Mouse (Mus musculus): Measurements from ENCODE around the gene Dmrta1.

- no peak for TF ChIP-seq GATA1 (IDR thresholded peaks at IDR 0.05; ENCODE audit: borderline replicate concordance, low read length)
- TF ChIP-seq FLI1 (IDR thresholded peaks at IDR 0.05; ENCODE audit: low read length): no peak
These were observed 523 bp upstream of the Dmrta1 start for GRCm38 (mm10) chr4:89678713-89679112.

Data from megakaryocyte, embryonic 14.5 days (primary cell).